Mouse (Mus musculus) retina, embryonic 14.5 days (tissue): ENCODE data around the gene Cd63.
A peak's percentile ranks its signal among the peaks of the same experiment; 100 is the strongest.

Experiments used
- DNase-seq: peaks from one replicate; pipeline ENCODE4 v3.0.0-alpha.2; 2015; ENCODE audit warnings: low spot score

Cd63 gene

GRCm38 (mm10) chr10:128904812-128905211 lies 4.0 kb downstream of the Cd63 start:
- DNase-seq = no peak

- DNase-seq = peak; percentile 53
Measured at GRCm38 (mm10) chr10:128908778-128909448, 8.1 kb downstream of the Cd63 start.

- DNase-seq = peak; percentile 80
Measured at GRCm38 (mm10) chr10:128909567-128910028, 8.8 kb downstream of the Cd63 start.

GRCm38 (mm10) chr10:128910066-128910841 lies 9.5 kb downstream of the Cd63 start:
- peak; percentile 36 for DNase-seq

GRCm38 (mm10) chr10:128911430-128911829 lies 10.6 kb downstream of the Cd63 start:
- no peak for DNase-seq

- no peak for DNase-seq
Measured at GRCm38 (mm10) chr10:128912268-128912667, 11.5 kb downstream of the Cd63 start.

- no peak for DNase-seq
Measured at GRCm38 (mm10) chr10:128912791-128913190, 12.0 kb downstream of the Cd63 start.

- peak; percentile 98 for DNase-seq
Measured at GRCm38 (mm10) chr10:128913219-128913618, 12.4 kb downstream of the Cd63 start.

- no peak for DNase-seq
Measured at GRCm38 (mm10) chr10:128913696-128914095, 12.9 kb downstream of the Cd63 start.

- DNase-seq = no peak
Measured at GRCm38 (mm10) chr10:128915550-128915949, 14.8 kb downstream of the Cd63 start.

GRCm38 (mm10) chr10:128916665-128917064 lies 15.9 kb downstream of the Cd63 start:
- DNase-seq = no peak

GRCm38 (mm10) chr10:128917400-128917799 lies 16.6 kb downstream of the Cd63 start:
- DNase-seq = no peak

GRCm38 (mm10) chr10:128918246-128918645 lies 17.5 kb downstream of the Cd63 start:
- no peak for DNase-seq

GRCm38 (mm10) chr10:128919203-128919631 lies 18.4 kb downstream of the Cd63 start:
- no peak for DNase-seq

- DNase-seq = no peak
Measured at GRCm38 (mm10) chr10:128919966-128920365, 19.2 kb downstream of the Cd63 start.

- no peak for DNase-seq
Measured at GRCm38 (mm10) chr10:128920736-128921161, 20.0 kb downstream of the Cd63 start.

GRCm38 (mm10) chr10:128921251-128921650 lies 20.5 kb downstream of the Cd63 start:
- no peak for DNase-seq

GRCm38 (mm10) chr10:128921883-128922821 lies 21.4 kb downstream of the Cd63 start:
- DNase-seq = no peak

- DNase-seq = no peak
Measured at GRCm38 (mm10) chr10:128922822-128923012, 21.9 kb downstream of the Cd63 start, which contains the start of gene Rdh5. TSS of gene Rdh5 (minus strand) at chr10:128922888.

GRCm38 (mm10) chr10:128923013-128923691 lies 22.4 kb downstream of the Cd63 start:
- peak; percentile 88 for DNase-seq

- no peak for DNase-seq
Measured at GRCm38 (mm10) chr10:128923935-128924334, 23.1 kb downstream of the Cd63 start, which contains the start of gene Bloc1s1. TSS of gene Bloc1s1 (minus strand) at chr10:128924035.

GRCm38 (mm10) chr10:128928356-128928755 lies 27.6 kb downstream of the Cd63 start:
- no peak for DNase-seq
